In genomic region chr17:43998095-43998494, GRCm38 (mm10) we compare ENCODE assay signal across 25 mouse cellular contexts.
DNase-seq lines count a peak whose midpoint lies in the region; ATAC-seq and TF ChIP-seq lines count a peak whose summit lies in the region.
"Had no signal": no experiment of that assay in that cellular context is flagged by ENCODE, and none has a peak within 500 bp of the region (broad histone marks: within the 10 kb centered on the region; RNA-seq: fewer than 3 reads in every experiment).

No protein-coding gene starts in this region.

- 91% methylated on average over 6 of the region's 6 CpGs for WGBS in intestine, embryonic 14.5 days
- WGBS in intestine, postnatal 0 days, result 91% methylated on average over 6 of the region's 6 CpGs
- 32% methylated on average over 6 of the region's 6 CpGs for WGBS in liver, embryonic 13.5 days (ENCODE audit: insufficient replicate concordance)
- 88% methylated on average over 6 of the region's 6 CpGs for WGBS in midbrain, embryonic 15.5 days
- WGBS in heart, embryonic 12.5 days, result 69% methylated on average over 6 of the region's 6 CpGs

- H3K27me3 ChIP-seq in intestine, embryonic 14.5 days (replicated peaks; ENCODE audit: control insufficient read depth, insufficient read depth, low read length), result no peaks in the 10 kb centered on the region
- H3K27me3 ChIP-seq in intestine, postnatal 0 days (replicated peaks; ENCODE audit: control insufficient read depth, insufficient read depth, low read length), result no peaks in the 10 kb centered on the region
- H3K27me3 ChIP-seq in MEL (ENCODE audit: control insufficient read depth in 1 of 2, insufficient read depth in 2 of 2, low read length in 2 of 2), result no peaks in the 10 kb centered on the region
- H3K27me3 ChIP-seq in liver, embryonic 13.5 days, result no peaks in the 10 kb centered on the region
- H3K27me3 ChIP-seq in midbrain, embryonic 15.5 days (replicated peaks), result no peaks in the 10 kb centered on the region
- no peaks in the 10 kb centered on the region for H3K27me3 ChIP-seq in heart, embryonic 12.5 days (replicated peaks)
- H3K27me3 ChIP-seq: embryonic facial prominence, embryonic 12.5 days; hindbrain, embryonic 12.5 days; limb, embryonic 13.5 days; neural tube, embryonic 12.5 days had no signal

- H3K9ac ChIP-seq in intestine, embryonic 14.5 days (ENCODE audit: low read length), result no peak overlapping the region
- H3K9ac ChIP-seq in intestine, postnatal 0 days (ENCODE audit: low read depth, low read length), result no peak overlapping the region
- peak overlapping the region; percentile 8; the same call in 1 of the 2 replicates for H3K9ac ChIP-seq in MEL (ENCODE audit: control insufficient read depth, low read depth, low read length, poor library complexity, severe bottlenecking)
- no peak overlapping the region for H3K9ac ChIP-seq in liver, embryonic 13.5 days
- H3K9ac ChIP-seq in midbrain, embryonic 15.5 days, result no peak overlapping the region
- H3K9ac ChIP-seq in heart, embryonic 12.5 days, result no peak overlapping the region
- H3K9ac ChIP-seq: embryonic facial prominence, embryonic 12.5 days; forebrain, postnatal 0 days; hindbrain, embryonic 12.5 days; limb, embryonic 13.5 days; neural tube, embryonic 12.5 days had no signal

- TF ChIP-seq CTCF in intestine, postnatal 0 days (IDR thresholded peaks at IDR 0.05; ENCODE audit: low read depth), result no peak
- TF ChIP-seq CTCF in MEL (IDR thresholded peaks at IDR 0.05 in 2 of 3, conservative IDR thresholded peaks at IDR 0.05 in 1 of 3; ENCODE audit: control insufficient read depth in 1 of 3, insufficient read depth in 1 of 3, low read depth in 2 of 3, low read length in 3 of 3, poor library complexity in 1 of 3, severe bottlenecking in 1 of 3), result no peak

- no peak for TF ChIP-seq RAD21 in MEL (IDR thresholded peaks at IDR 0.05; ENCODE audit: low read depth, low read length)

- H3K36me3 ChIP-seq in intestine, embryonic 14.5 days (ENCODE audit: control insufficient read depth, insufficient read depth, low read length), result no peaks in the 10 kb centered on the region
- no peaks in the 10 kb centered on the region for H3K36me3 ChIP-seq in intestine, postnatal 0 days (ENCODE audit: control insufficient read depth, insufficient read depth)
- H3K36me3 ChIP-seq in MEL (ENCODE audit: control insufficient read depth in 1 of 2, insufficient read depth in 2 of 2, low read length in 2 of 2), result peaks cover 0 to 13% of the 10 kb centered on the region in 2 experiments; a peak in 2 of 4 replicates
- no peaks in the 10 kb centered on the region for H3K36me3 ChIP-seq in liver, embryonic 13.5 days
- no peaks in the 10 kb centered on the region for H3K36me3 ChIP-seq in midbrain, embryonic 15.5 days (replicated peaks)
- H3K36me3 ChIP-seq in heart, embryonic 12.5 days, result no peaks in the 10 kb centered on the region
- H3K36me3 ChIP-seq: embryonic facial prominence, embryonic 12.5 days; hindbrain, embryonic 12.5 days; limb, embryonic 13.5 days; neural tube, embryonic 12.5 days had no signal

- H3K4me3 ChIP-seq in intestine, embryonic 14.5 days (ENCODE audit: low read depth, low read length), result no peak overlapping the region
- H3K4me3 ChIP-seq in intestine, postnatal 0 days (ENCODE audit: low read depth, low read length), result no peak overlapping the region
- peak overlapping the region in 1 of 2 experiments; percentile 5; a peak in 1 of 4 replicates for H3K4me3 ChIP-seq in MEL (ENCODE audit: control insufficient read depth in 1 of 2, insufficient read depth in 1 of 2, low read depth in 2 of 2, low read length in 2 of 2)
- no peak overlapping the region for H3K4me3 ChIP-seq in liver, embryonic 13.5 days (replicated peaks)
- no peak overlapping the region for H3K4me3 ChIP-seq in midbrain, embryonic 15.5 days
- no peak overlapping the region for H3K4me3 ChIP-seq in heart, embryonic 12.5 days
- H3K4me3 ChIP-seq: embryonic facial prominence, embryonic 12.5 days; hindbrain, embryonic 12.5 days; limb, embryonic 13.5 days; neural tube, embryonic 12.5 days had no signal

- no peaks in the 10 kb centered on the region for H3K4me1 ChIP-seq in intestine, embryonic 14.5 days (replicated peaks; ENCODE audit: control insufficient read depth, insufficient read depth, low read length)
- no peaks in the 10 kb centered on the region for H3K4me1 ChIP-seq in intestine, postnatal 0 days (replicated peaks; ENCODE audit: control insufficient read depth, insufficient read depth, low read length)
- peaks cover 3 to 8% of the 10 kb centered on the region in 2 experiments for H3K4me1 ChIP-seq in MEL (ENCODE audit: control insufficient read depth in 1 of 2, insufficient read depth in 2 of 2, low read length in 2 of 2)
- peaks cover 12% of the 10 kb centered on the region for H3K4me1 ChIP-seq in liver, embryonic 13.5 days (replicated peaks)
- H3K4me1 ChIP-seq in midbrain, embryonic 15.5 days, result 0 out of 2 replicates have a peak, but pooled peaks cover 7% of the 10 kb centered on the region
- peaks cover 21% of the 10 kb centered on the region for H3K4me1 ChIP-seq in heart, embryonic 12.5 days (replicated peaks)
- H3K4me1 ChIP-seq: limb, embryonic 13.5 days had no signal

- H3K79me2 ChIP-seq in MEL (ENCODE audit: control insufficient read depth, insufficient read depth, low read length, poor library complexity), result no peaks in the 10 kb centered on the region

- no peak overlapping the region for H3K27ac ChIP-seq in intestine, embryonic 14.5 days (ENCODE audit: low read depth)
- no peak overlapping the region for H3K27ac ChIP-seq in intestine, postnatal 0 days (ENCODE audit: low read depth, low read length)
- H3K27ac ChIP-seq in MEL (ENCODE audit: control insufficient read depth, low read depth, low read length), result peak overlapping the region; percentile 78
- H3K27ac ChIP-seq in liver, embryonic 13.5 days, result 0 out of 2 replicates have a peak overlapping the region, but pooled peaks have one; percentile 9
- H3K27ac ChIP-seq in midbrain, embryonic 15.5 days, result peak overlapping the region; percentile 64; the same call in 1 of the 2 replicates
- no peak overlapping the region for H3K27ac ChIP-seq in heart, embryonic 12.5 days (ENCODE audit: poor library complexity, severe bottlenecking)
- H3K27ac ChIP-seq: embryonic facial prominence, embryonic 12.5 days; hindbrain, embryonic 12.5 days; limb, embryonic 13.5 days; neural tube, embryonic 12.5 days had no signal

- no peak for TF ChIP-seq EP300 in MEL (IDR thresholded peaks at IDR 0.05; ENCODE audit: low read depth in 1 of 2, low read length in 2 of 2)

- no peak overlapping the region for H3K4me2 ChIP-seq in intestine, embryonic 14.5 days (ENCODE audit: low read length)
- no peak overlapping the region for H3K4me2 ChIP-seq in intestine, postnatal 0 days (replicated peaks; ENCODE audit: low read depth)
- peak overlapping the region; percentile 33 for H3K4me2 ChIP-seq in liver, embryonic 13.5 days
- H3K4me2 ChIP-seq in midbrain, embryonic 15.5 days, result no peak overlapping the region
- no peak overlapping the region for H3K4me2 ChIP-seq in heart, embryonic 12.5 days
- H3K4me2 ChIP-seq: embryonic facial prominence, embryonic 12.5 days; hindbrain, embryonic 12.5 days; limb, embryonic 13.5 days; neural tube, embryonic 12.5 days had no signal

- peak; percentile 18 for DNase-seq in intestine, embryonic 14.5 days (ENCODE audit: low spot score)
- DNase-seq in MEL (ENCODE audit: low read depth, low spot score), result no peak
- DNase-seq in liver, embryonic 13.5 days, result no peak
- no peak for DNase-seq in left cerebral cortex, postnatal 4 days
- DNase-seq: adrenal gland, postnatal 10 days; cerebellum, adult 2 months; cerebellum, postnatal 25 days; gastrocnemius, postnatal 14 days; heart, adult 18-20 months; kidney, postnatal 25 days; lung, adult 2 months; lung, postnatal 14 days; retina, postnatal 1 day; right cerebral cortex, postnatal 25 days; thymus, postnatal 25 days had no signal

- ATAC-seq in intestine, embryonic 14.5 days (replicated peaks; ENCODE audit: low FRiP score, low TSS enrichment, low read depth), result no peak
- no peak for ATAC-seq in intestine, postnatal 0 days
- ATAC-seq in liver, embryonic 13.5 days (ENCODE audit: low read depth), result peak; percentile 75
- ATAC-seq in midbrain, embryonic 15.5 days (replicated peaks), result no peak
- no peak for ATAC-seq in heart, embryonic 12.5 days (ENCODE audit: insufficient number of reproducible peaks, low FRiP score)
- ATAC-seq: activated CD4-positive, CD25-positive, alpha-beta regulatory T cell, adult 4 months; forebrain, postnatal 0 days; intestine, embryonic 16.5 days had no signal

- H3K9me3 ChIP-seq in intestine, embryonic 14.5 days (ENCODE audit: control insufficient read depth, low read length), result no peaks in the 10 kb centered on the region
- no peaks in the 10 kb centered on the region for H3K9me3 ChIP-seq in intestine, postnatal 0 days (ENCODE audit: control insufficient read depth)
- no peaks in the 10 kb centered on the region for H3K9me3 ChIP-seq in MEL (replicated peaks; ENCODE audit: insufficient read depth, low read length)
- no peaks in the 10 kb centered on the region for H3K9me3 ChIP-seq in liver, embryonic 13.5 days (replicated peaks)
- H3K9me3 ChIP-seq in midbrain, embryonic 15.5 days, result no peaks in the 10 kb centered on the region
- peaks cover 6% of the 10 kb centered on the region; the same call in 1 of the 2 replicates for H3K9me3 ChIP-seq in heart, embryonic 12.5 days (replicated peaks)
- H3K9me3 ChIP-seq: embryonic facial prominence, embryonic 12.5 days; hindbrain, embryonic 12.5 days; limb, embryonic 13.5 days; neural tube, embryonic 12.5 days had no signal

- intact Hi-C loops in left cerebral cortex, postnatal 4 days (cut with DNase I), result no loop called here

- no peak for TF ChIP-seq POLR2A in MEL (IDR thresholded peaks at IDR 0.05; ENCODE audit: control insufficient read depth in 1 of 2, insufficient read depth in 1 of 2, low read depth in 1 of 2, low read length in 2 of 2, poor library complexity in 1 of 2)

TF ChIP-seq in MEL, 35 proteins besides CTCF, POLR2A, EP300 and RAD21:
- TF ChIP-seq TAL1 (IDR thresholded peaks at IDR 0.05; ENCODE audit: low read length) (no peak), TCF12 (IDR thresholded peaks at IDR 0.05; ENCODE audit: low read depth, low read length) (no peak), RCOR1 (IDR thresholded peaks at IDR 0.05; ENCODE audit: low read depth, low read length) (no peak), HCFC1 (IDR thresholded peaks at IDR 0.05; ENCODE audit: low read depth, low read length) (no peak), E2F4 (IDR thresholded peaks at IDR 0.05; ENCODE audit: borderline replicate concordance, low read depth, low read length) (no peak), ZKSCAN1 (IDR thresholded peaks at IDR 0.05; ENCODE audit: low read depth, low read length) (no peak), POLR2AphosphoS2 (IDR thresholded peaks at IDR 0.05; ENCODE audit: low read length) (no peak)

Comparison
In these comparisons a context has a peak if more than half of its experiments do, and no peak if none do; other contexts are left out.
1. H3K27ac ChIP-seq: peak in MEL (single experiment), liver, embryonic 13.5 days (single experiment) and midbrain, embryonic 15.5 days (single experiment); none in intestine, embryonic 14.5 days (single experiment), intestine, postnatal 0 days (single experiment) and heart, embryonic 12.5 days (single experiment).